Mouse (Mus musculus) Patski (cell line): ENCODE data around the gene Slamf8. TPM values are rescaled to one million over a fixed set of nuclear protein-coding genes. Genes with fewer than 3 reads are reported as not detected.

ENCODE experiments used
- ATAC-seq: fragments of 100-300 bp; one replicate; pipeline ENCODE4 v1.8.0; 2021
- CTCF ChIA-PET: fragments of 350-600 bp; sonication (Branson Sonifier 250); formaldehyde crosslinking; loops from one replicate; lab custom pipeline; 2022; ENCODE audit warnings: inconsistent platforms; lab: Charles Lee
- POLR2A ChIA-PET: fragments of 350-600 bp; sonication (Branson Sonifier 250); formaldehyde crosslinking; loops from one replicate; lab custom pipeline; 2022; ENCODE audit warnings: antibody characterized with exemption, inconsistent platforms; lab: Charles Lee
- DNase-seq: peaks from one replicate; pipeline ENCODE4 v3.0.0-alpha.2; 2011; ENCODE audit warnings: low read depth, low spot score
- H3K27me3 ChIP-seq: fragments of 371-371 bp; one replicate; pipeline ENCODE4 v1.5.1; 2021
- CTCF ChIP-seq: fragments of 100-300 bp; IDR thresholded peaks from one replicate; pipeline ENCODE4 v1.5.1; 2021
- in situ Hi-C: fragments of 300-500 bp; cut with MboI; formaldehyde crosslinking; loops from 3 replicates; pipeline ENCODE4 v1.11.1; 2018; ENCODE audit warnings: low pct_unique_long_range_greater_than_20kb, mixed read lengths
- polyA plus RNA-seq: library from polyadenylated mRNA; unstranded; gene quantifications from one replicate; pipeline ENCODE4 v1.2.3, GENCODE M21; 2021

The Slamf8 gene
- polyA plus RNA-seq, 1 experiment from 2014 or later = not detected

DNA sequence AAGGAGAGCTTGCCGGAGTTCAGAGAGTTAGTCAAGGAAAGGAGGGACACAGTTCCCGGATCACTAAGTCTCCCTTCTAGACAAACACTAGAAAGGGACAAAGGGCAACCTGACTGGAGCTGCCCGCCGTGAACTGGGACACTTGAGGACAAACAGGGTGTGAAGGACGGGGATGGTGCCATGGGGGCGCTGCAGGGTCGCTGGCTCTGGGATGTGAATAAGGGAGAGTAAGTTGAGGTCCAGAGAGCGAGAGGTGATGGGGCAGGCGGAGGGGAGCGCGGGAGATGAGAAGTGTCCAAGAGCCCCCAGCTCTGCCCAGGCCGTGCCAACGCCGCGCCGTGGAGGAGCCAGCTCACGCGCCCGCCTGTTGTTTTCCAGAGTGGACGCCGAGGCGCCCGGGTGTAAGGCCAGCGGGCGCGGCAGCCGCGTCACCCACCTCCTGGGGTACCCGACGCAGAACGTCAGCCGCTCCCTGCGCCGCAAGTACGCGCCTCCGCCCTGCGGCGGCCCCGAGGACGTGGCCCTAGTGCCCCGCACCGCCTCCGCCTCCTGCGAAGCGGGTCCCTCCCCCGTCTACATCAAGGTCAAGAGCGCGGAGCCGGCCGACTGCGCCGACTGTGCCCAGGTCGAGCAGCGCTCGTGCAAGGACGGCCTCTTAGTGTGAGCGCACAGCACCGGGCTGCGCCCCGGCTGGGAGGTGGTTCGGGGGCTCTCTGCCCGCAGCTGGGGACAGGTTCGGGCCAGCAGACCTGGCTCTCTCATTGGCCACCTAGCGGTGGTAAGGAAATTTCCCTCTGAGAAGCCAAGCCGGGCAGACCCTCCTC is 27.5 kb downstream of the Slamf8 start:
- in situ Hi-C loops = no loop called here
- peaks cover 12% of the 10 kb centered on the region for H3K27me3 ChIP-seq
- ChIA-PET POLR2A (no interaction called here), CTCF (interaction anchor here (0.7 to 1.9 kb wide), 10 partner anchors 9 to 60 kb away, joined by 3 to 8 read pairs (median 3); no protein-coding TSS in a partner anchor)
- ATAC-seq (peak; percentile 91), DNase-seq (no peak)
- TF ChIP-seq CTCF = no peak

DNA sequence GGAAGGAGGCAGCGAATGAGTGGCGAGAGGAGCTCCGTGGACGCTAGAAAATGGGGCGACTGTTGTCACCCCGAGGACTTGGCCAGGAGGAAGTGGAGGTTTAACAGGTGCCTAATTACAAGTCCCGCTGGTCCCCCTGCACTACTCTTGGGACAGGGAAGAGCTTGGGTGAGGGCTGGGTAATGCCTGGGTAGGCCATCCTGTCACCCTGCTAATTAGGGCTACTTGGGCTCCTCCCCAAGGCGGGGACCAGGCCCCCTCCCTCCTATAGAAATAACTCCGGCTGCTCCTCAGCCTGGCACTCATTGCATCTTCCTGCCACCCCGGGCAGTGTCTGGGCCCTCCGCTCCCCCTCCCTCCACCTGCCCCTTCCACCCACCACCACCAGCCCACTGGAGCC is 34.7 kb downstream of the Slamf8 start, which contains the start of gene Vsig8:
TSS of gene Vsig8 (plus strand) at position 301 of the 400 bp plus-strand sequence.
- CTCF ChIA-PET = interaction anchor here (1.0 kb wide), 1 partner anchor 27 kb away, joined by 3 read pairs; no protein-coding TSS in a partner anchor
- no peak for DNase-seq
- ATAC-seq = no peak
- in situ Hi-C loops = no loop called here
- TF ChIP-seq CTCF = no peak
- no peaks in the 10 kb centered on the region for H3K27me3 ChIP-seq
- POLR2A ChIA-PET = no interaction called here

DNA sequence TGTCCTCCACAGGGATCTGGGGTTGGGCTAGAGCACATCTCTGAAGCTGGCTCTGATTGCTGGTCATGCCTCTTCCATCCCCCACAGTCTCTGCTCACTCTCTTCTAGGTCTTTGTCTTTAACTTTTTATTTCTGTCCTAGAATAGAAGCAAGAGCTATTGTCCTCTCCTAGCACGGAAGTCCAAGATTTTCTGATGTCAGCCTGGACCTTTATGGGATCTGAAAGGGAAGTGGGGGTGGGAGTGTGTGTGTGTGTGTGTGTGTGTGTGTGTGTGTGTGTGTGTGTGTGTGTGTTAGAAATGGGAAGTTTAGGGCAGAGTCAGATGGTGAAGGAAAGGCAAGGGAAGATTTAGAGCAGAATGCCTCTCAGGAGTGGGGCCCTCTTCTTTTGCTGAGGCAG is 37.7 kb downstream of the Slamf8 start:
- in situ Hi-C loops = no loop called here
- no peak for ATAC-seq

DNA sequence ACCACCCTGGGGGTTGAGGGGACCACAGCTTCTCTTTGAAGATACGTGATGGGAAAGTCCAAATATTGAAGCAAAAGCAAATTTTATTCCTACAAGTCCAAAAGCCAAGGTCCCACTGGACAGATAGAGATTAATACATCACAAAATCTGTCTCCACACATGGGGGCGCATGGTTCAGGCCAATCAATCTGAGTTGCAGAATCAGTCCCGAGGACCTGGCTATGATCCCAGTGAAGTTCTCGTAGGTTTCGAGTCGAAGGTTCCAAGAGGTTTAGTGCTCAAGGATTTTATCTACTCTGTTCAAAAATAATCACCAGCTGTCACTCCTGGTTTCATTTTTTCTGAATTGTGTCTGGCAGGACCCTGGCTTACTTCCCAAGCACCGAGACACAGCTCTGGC is 39.4 kb downstream of the Slamf8 start:
- CTCF ChIA-PET = interaction anchor here (0.8 kb wide), 1 partner anchor 12 kb away, joined by 3 read pairs; no protein-coding TSS in a partner anchor
- no peak for TF ChIP-seq CTCF
- ATAC-seq (no peak), DNase-seq (no peak)
- in situ Hi-C loops = no loop called here
- no peaks in the 10 kb centered on the region for H3K27me3 ChIP-seq
- POLR2A ChIA-PET = no interaction called here

More for the DNA sequence above, 37.7 kb downstream of the Slamf8 start:
- H3K27me3 ChIP-seq = no peaks in the 10 kb centered on the region
- POLR2A ChIA-PET = no interaction called here
- no peak for DNase-seq
- no peak for TF ChIP-seq CTCF
- CTCF ChIA-PET = no interaction called here

DNA sequence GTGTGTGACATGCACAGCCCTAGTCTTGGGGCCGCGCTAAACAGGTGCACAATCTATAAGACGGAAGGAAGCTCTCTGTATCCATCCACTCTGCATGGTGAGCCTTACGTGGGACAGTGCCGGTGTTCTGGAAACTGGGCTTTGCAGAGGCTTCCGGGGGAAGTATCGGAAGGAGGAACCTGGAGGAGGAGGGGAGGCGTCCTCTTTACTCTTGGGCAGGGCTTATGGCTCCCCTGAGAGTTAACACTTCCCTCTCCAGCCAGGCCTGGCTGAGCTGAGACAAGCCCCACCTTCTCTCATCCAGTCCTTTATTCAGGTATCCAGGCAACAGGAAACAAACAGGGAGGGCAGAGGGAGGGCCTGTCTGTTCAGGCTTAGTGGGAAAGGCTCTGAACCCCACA is 39.8 kb downstream of the Slamf8 start:
- POLR2A ChIA-PET = no interaction called here
- TF ChIP-seq CTCF = no peak
- ATAC-seq = no peak
- no peaks in the 10 kb centered on the region for H3K27me3 ChIP-seq
- CTCF ChIA-PET = no interaction called here
- in situ Hi-C loops = no loop called here
- no peak for DNase-seq

DNA sequence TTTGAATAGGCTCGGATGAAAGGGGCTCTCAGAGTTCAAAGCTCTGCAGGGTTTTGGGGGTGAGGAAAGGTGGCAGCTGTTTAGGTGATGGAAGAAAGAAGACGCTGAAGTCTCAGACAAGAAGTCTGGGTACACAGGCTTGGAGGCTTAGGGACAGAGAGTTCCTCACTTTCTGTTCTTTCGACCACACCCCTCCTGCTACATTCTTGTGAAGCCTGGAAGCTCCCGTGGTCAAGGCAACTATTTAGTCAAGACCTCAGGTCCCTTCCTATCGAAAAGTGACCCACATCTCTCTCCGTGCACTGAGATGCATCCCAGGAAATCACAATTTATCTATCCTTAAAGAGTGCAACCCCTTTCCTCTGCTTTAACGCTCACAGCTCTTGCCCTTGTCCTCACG is 40.7 kb downstream of the Slamf8 start:
- ChIA-PET CTCF (no interaction called here), POLR2A (no interaction called here)
- in situ Hi-C loops = loop anchor here (25.0 kb wide), 1 partner anchor 838 kb away; no protein-coding TSS in a partner anchor
- peaks cover 5% of the 10 kb centered on the region for H3K27me3 ChIP-seq
- DNase-seq (no peak), ATAC-seq (no peak)
- no peak for TF ChIP-seq CTCF

DNA sequence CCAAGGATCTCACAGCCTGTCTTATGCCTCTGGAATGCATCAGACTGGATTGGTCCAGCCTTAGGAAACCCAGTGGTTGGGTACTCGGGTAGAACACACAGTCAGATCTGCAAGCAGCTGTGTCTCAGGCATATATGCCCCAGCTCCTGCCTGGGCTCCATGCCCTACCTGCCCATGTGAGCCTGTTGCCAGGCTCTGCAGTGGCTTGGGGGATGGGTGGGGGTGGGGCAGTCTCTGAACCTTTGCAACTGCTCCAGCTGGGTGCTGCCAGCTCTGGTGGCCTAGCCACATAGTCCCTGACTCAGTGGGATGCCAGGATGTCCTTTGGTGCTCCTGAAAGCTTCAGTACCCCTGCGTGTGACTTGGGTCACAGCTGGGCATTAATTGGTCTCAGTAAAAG is 41.1 kb downstream of the Slamf8 start:
- ATAC-seq = no peak
- ChIA-PET CTCF (no interaction called here), POLR2A (no interaction called here)
- in situ Hi-C loops = loop anchor here (25.0 kb wide), 1 partner anchor 838 kb away; no protein-coding TSS in a partner anchor
- no peak for DNase-seq
- H3K27me3 ChIP-seq = peaks cover 5% of the 10 kb centered on the region
- no peak for TF ChIP-seq CTCF

DNA sequence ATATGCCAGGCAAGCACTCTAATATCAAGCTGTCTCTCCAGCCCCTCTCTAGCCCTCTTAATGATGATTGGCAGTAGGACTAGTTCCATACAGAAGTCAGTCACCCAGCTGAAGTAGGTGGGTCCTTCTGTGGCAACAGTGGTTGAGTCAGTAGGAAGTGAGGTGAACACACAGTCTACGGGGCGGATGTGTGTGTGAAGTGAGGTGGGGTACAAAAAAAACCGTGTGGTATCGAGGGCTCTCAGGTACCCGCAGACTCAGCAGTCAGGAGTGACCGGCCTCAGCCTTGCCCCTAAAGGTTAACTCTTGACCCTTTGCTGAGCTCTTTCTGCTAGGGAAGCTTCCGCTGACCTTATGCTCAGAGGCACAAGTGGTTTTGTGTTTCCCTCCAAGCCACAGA is 41.9 kb downstream of the Slamf8 start:
- CTCF ChIA-PET = no interaction called here
- in situ Hi-C loops = loop anchor here (25.0 kb wide), 1 partner anchor 839 kb away; no protein-coding TSS in a partner anchor
- no peak for ATAC-seq

DNA sequence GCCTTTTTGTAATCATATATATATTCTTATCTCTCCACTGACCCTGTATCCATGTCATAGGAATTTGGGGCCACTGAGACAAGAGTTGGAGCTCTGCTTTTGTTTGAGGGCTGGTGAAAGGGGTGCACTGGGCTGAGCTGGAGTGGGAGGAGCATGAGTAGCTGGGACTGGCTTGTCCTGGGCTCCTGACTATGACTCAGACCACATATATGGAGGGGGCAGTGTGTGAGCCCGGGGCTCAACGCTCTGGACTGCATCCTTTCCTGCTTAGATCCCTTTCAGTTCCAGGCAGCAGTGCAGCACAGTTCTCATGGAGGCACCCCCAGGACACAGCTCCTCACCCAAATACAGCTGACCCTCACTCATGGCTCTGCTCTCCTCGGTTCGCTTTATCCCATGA is 44.3 kb downstream of the Slamf8 start:
- ChIA-PET POLR2A (no interaction called here), CTCF (interaction anchor here (1.3 to 1.5 kb wide), 3 partner anchors 18 to 137 kb away, joined by 3 to 7 read pairs (median 3); no protein-coding TSS in a partner anchor)
- in situ Hi-C loops = loop anchor here (25.0 kb wide), 1 partner anchor 841 kb away; no protein-coding TSS in a partner anchor

More for the DNA sequence above, 41.9 kb downstream of the Slamf8 start:
- DNase-seq = no peak
- peaks cover 5% of the 10 kb centered on the region for H3K27me3 ChIP-seq
- no peak for TF ChIP-seq CTCF
- POLR2A ChIA-PET = no interaction called here

DNA sequence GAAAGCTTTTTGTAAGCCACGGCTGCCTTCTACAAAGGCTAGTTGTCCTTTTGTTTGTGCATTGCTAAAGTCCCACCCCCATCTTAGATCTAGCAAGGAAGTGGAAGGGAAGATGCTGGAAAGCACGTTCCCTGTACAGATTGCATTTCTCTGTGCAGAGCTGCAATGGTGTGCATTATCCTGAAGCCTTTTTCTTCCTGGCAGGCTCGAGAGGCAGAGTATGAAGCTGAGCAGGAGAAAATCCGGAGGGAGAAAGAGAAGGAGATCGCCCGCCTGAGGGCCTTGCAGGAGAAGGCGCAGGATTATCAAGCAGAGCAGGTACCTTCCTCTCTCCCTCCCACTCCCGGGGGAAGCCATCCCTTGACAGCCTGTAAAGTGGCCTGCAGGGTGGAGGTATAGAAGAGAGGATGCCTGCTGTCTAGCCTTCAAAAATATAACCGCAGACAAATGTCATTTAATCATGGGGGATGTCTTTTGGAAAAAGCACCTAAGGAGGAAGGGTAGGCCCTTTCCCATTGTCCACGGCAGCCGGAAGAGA is 50.0 kb downstream of the Slamf8 start:
- CTCF ChIA-PET = no interaction called here
- ATAC-seq (no peak), DNase-seq (no peak)
- no peak for TF ChIP-seq CTCF
- POLR2A ChIA-PET = no interaction called here
- in situ Hi-C loops = loop anchor here (25.0 kb wide), 1 partner anchor 847 kb away; no protein-coding TSS in a partner anchor
- H3K27me3 ChIP-seq = peaks cover 21% of the 10 kb centered on the region

More for the DNA sequence above, 44.3 kb downstream of the Slamf8 start:
- ATAC-seq = peak; percentile 61
- DNase-seq = no peak
- peaks cover 14% of the 10 kb centered on the region for H3K27me3 ChIP-seq
- TF ChIP-seq CTCF = no peak

DNA sequence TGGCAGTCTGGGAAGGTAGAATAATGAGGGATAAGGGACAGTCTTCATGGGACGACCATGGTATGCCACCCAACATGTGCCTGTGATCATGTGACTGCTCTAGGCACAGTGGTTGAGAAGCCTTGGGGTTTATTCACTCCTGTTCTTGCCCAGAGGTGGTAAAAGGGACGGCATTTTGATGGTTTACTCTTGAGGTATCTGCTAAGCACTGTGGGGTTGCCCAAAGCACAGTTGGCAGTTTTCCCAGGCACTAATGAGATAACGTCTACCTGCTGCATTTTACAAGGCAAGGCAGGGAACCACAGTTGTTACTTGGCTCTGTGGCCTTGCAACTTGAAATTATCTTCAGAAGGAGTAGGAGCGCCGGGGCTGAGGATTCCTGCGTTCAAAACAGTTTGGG is 50.5 kb downstream of the Slamf8 start:
- ATAC-seq (no peak), DNase-seq (no peak)
- H3K27me3 ChIP-seq = peaks cover 20% of the 10 kb centered on the region
- POLR2A ChIA-PET = no interaction called here
- in situ Hi-C loops = loop anchor here (25.0 kb wide), 1 partner anchor 847 kb away; no protein-coding TSS in a partner anchor
- no peak for TF ChIP-seq CTCF
- CTCF ChIA-PET = interaction anchor here (1.6 kb wide), 1 partner anchor 11 kb away, joined by 5 read pairs; no protein-coding TSS in a partner anchor
